Mouse (Mus musculus) activated CD4-positive, CD25-positive, alpha-beta regulatory T cell (primary cell): ENCODE measurements around the gene Gm14435. TPM values are rescaled to one million over a fixed set of nuclear protein-coding genes. Genes with fewer than 3 reads are reported as not detected.

ENCODE experiments used
- polyA plus RNA-seq, 2 experiments: library from polyadenylated mRNA; unstranded; fragments of 100-300 nt; shearing (Covaris generic); gene quantifications; one replicate each; pipeline ENCODE4 v1.2.1; 2017

Gene Gm14435
- 1 to 10 TPM; 7.6 to 9.4 TPM for polyA plus RNA-seq

DNA sequence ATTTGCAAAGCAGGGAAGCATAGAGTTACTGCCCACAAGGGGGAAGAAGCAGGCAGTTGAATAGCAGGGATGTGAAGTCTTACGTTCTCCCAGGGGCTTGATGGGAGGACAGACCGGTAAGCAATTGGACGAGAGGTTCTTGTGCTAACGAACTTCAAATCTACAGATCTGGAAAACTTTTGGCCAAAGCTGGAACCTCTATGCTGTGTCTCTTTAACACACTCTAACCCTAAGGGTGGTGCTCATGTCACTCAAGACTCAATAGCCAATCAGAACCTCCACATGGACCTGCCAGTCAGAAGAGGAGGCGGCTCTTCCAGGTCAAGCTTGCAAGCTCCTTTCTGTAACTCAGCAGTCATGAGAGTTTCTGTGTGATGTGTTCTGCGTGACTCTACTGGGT lies at the start of gene Gm14435:
TSS of gene Gm14435 (plus strand) at position 301 of the 400 bp plus-strand sequence.

Other genes with a start within 250 kb of the Gm14435 start
- 1 to 10 TPM; 3.4 to 5.5 TPM for gene 2210418O10Rik, start 197.0 kb upstream of the Gm14435 start, polyA plus RNA-seq
- gene Gm11009, start 104.1 kb upstream of the Gm14435 start, polyA plus RNA-seq: not detected
- gene Gm14434, start 63.2 kb downstream of the Gm14435 start, polyA plus RNA-seq: 1 to 10 TPM; 4.6 to 6.4 TPM
- not detected for gene Zfp967, start 97.5 kb downstream of the Gm14435 start, polyA plus RNA-seq
- 1 to 10 TPM; 4.3 to 7.4 TPM for gene Gm14308, start 212.8 kb downstream of the Gm14435 start, polyA plus RNA-seq
- 1 to 10 TPM; 5.4 to 9.1 TPM for gene Zfp973, start 246.9 kb downstream of the Gm14435 start, polyA plus RNA-seq